Mouse (Mus musculus) monocyte, adult 2 months (primary cell): Measurements from ENCODE around the gene Ccdc88c.
"Not testable (repeated sequence)": the region's sequence is repeated elsewhere in the genome, so short reads cannot be mapped to it uniquely, and the experiment has no call there.

Experiments
- DNase-seq, 2 experiments: peaks; one replicate each; pipeline ENCODE4 v3.0.0; 2022; ENCODE audit warnings: low spot score in 2 of 2, low read depth in 1 of 2

The Ccdc88c gene

DNA sequence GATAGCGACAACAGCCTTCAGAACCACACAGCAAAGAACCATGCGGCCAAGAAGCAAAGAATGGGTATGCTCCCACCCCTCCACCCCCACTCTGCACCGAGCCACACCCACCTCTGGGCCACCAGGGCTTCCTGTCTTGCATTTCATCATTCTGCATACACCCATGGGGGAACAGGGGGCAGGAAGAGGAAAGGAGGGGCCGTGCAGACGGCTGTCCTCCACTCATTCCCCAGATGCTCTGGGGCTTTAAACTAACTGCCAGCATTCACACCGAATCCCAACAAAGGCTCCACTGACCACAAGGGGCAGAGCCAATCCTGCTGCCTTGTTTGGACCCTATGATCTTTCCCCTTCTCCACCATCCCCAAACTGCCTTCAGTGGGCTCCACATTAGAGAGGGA is 10.9 kb downstream of the Ccdc88c start:
- DNase-seq = no peak

DNA sequence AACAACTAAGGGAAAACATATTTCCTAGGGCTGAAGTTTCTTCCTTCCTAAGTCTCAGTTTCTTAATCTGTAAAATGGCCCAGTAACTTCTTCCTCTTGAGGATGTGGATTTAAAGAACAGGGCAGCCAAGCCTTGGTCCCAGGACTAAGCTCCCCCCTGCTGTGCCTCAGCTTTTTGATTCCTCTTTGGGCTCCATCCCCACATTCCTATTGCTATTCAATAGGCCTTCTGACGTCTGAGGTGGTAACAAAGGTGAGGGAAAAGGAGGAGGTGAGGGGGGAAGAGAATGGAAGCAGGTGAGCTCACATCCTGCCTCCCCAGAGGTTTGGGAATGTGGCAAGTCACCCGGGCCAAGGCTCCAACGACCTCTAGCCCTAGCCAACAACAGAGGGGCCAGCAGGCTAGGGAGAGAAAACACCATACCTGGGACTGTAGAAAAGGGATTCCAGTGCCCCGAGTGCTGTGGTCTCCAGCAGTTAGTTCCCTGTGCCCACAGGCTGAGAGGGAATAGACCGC is 12.4 kb downstream of the Ccdc88c start:
- no peak for DNase-seq

DNA sequence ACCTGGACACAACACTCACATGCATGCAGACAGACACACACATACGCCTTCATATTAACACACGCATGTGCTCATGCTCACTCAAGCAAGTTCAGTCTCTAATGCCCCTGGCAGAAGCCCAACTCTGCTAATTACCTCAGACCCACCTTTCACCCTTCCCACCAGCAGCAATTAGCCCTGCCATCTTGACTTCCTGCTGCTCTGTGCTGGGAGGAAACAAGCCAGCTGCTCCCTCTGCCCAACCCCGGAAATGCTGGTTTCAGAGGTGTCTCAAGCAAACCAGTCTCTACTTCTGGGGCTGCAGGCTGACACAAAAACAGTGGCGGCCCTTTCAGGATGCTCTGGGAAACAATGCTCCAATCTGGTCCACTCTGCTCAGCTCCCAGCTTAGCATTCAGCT is 12.9 kb downstream of the Ccdc88c start:
- DNase-seq = no peak

DNA sequence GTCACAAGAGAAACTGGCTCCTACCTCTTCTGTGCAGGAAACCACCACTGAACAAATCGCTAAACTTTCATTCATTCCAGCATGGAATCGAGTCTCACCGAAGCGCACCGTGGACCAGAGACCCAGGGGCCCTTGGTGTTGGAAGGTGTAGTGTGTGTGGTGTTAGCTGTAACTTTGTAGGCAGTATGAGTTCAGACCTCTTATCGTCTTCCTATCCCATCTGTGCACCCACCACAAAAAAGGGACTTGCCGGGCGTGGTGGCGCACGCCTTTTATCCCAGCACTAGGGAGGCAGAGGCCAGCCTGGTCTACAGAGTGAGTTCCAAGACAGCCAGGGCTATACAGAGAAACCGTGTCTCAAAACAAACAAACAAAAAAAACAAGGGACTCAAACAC is 13.7 kb downstream of the Ccdc88c start:
- no peak for DNase-seq

DNA sequence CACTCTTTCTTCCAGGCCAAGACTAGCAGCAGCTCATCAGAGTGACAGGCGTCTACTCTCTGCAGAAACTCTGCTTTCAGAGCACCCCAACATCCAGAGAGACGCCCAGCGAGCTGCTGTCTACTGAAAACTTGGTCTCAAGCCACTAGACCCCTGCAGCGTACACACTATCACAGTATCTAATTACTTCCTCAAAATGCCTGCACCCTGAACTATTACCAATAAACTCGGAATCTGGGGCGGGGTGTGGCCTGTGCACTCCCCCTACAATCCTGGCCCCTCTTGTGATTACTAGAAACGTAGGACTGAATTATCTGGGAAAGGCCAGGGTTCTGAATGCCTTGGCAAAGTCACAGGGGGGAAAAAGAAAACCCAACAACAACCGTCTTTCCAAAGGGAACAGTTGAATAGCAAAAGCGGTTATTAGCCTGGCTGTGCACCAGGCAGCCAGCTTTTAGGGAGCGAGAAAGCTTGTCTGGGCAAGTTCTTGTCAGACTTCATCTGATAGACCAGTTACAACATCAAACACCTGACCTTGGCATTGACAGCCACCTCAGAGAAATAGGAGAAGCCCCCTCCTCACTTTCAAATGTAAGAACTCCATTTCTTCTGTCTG is 14.2 kb downstream of the Ccdc88c start:
- no peak for DNase-seq

DNA sequence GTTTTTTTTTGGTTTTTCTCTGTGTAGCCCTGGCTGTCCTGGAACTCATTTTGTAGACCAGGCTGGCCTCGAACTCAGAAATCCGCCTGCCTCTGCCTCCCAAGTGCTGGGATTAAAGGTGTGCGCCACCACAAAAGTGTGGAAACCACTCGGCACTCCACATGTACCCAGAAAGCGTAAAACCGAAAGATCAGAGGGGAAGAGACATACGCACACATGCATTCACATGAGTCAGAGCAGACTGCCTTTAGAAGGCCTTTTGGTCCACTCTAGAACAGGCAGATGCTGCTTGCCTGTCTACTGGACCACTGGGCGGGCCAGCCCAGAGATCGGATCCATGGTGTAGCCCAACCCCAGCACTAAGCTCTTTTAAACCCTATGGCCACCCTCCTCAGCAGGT is 15.2 kb downstream of the Ccdc88c start:
- not testable (repeated sequence) for DNase-seq

DNA sequence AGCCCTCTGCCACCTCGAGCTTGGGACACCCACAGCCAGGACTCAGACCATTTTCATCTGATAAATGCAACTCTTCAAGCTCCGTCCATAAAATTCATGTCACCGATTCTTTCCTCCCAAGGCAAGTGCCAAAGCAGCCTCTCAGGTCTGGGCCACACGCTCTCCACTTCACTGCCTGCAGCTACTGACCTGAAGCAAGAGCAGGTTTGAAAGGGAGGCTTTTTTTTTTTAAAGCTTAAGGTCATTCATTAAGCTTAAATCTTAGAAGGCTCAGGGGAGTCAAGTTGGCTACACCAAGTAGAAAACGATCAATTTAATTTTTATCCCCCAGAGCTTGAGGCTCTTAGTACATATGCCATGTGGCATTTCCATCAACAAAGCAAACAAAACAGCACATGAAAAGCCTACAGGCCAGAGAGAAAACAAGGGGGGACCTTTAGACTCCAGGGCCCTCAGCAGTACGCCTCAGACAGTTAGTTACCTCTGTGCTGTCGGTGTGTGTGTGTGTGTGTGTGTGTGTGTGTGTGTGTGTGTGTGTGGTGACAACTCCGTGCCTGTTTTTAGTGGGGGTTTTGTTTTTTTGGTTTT is 15.7 kb downstream of the Ccdc88c start:
- DNase-seq = no peak

DNA sequence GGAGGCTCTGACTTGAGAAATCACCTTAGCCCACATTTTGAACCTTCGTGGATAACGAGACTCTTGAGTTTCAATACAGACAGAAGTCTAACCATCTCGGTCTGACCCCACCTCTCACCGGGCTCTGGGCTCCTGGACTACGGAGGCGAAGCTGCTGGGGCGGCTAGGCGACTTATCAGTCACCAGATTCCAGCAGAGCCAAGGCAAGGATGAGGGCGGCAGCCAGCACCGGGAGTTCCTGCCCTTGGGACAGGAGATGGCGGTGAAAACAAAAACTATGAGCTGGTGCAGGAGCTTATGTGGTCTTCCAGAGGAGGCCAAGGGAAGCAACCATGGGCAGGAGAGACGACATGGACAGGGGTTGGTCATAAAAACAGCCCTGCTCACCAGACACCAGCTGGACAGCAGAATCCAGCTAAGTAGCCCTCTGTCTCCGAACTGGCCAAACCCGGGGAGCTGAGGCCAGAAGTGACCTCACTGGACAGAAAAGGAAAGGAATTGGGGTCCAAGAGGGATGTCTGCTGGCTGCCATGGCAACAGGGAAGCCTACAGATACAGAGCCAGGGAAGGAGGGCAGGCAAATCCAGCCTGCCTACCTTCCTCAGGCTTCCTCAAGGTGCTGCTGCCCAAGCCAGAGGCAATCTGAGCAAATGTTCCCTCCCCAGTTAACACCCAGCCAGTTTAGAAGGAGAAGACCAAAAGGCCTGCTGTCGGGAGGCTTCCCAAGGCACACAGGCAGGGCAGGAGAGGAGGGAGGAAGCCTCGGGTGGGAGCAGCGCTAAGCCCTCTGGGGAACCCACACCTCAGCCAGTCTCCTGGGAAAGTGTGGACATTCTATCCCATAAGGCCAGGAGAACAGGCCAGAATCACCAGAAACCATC is 16.4 kb downstream of the Ccdc88c start:
- DNase-seq = no peak

DNA sequence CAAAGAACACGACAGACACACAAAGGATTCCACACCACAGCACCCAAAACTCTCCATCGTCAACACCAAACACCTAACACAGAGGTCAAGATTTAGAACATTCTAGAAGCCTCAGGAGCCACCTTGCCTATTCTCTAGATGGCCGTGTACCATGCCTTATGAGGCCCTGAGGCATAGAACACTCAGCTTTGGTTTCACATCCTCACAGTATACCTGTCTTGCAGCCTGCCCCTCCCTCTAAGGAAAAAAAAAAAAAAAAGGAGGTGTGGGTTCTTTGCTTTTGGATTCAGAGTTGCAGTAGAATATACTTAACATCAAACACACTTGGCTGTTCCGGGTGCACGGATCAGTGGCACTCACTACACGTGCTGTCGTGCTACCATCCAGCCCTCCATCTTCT is 17.8 kb downstream of the Ccdc88c start:
- DNase-seq = no peak

DNA sequence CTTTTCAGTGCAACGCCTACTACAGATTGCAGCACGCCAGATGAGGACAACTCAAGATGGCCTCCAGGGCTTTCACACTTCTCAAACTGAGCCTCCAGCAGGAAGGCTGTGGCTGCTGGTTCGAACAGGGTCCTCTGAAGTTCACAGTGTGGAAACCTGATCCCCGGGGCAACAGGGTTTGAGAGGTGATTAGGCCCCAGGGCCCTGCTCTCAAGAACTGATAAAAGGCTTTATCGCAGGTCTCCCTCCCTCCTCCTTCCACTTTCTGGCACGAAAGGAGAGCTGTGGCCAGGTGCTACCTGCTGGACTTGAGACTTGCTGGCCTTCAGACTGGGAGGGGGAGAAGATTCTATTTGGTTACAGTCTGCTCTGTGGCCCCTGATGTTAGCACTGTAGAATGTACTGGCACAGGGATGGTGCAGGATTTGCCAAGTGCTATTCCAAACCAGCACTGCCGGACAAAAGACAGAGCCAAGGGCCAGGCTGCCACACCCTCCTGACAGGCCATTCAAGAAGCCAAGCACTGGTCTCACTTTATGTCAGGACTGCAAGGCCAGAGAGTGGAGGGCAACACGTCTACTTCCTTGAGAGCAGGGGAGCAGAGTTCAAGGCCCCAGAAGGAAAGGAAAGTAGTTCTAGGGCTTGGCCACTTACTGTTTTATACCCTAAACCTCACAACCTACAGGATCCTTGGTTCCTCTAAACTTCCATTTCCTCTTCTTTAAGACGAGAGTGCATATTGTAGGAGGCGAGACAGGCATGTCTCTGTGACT is 18.5 kb downstream of the Ccdc88c start:
- no peak for DNase-seq

DNA sequence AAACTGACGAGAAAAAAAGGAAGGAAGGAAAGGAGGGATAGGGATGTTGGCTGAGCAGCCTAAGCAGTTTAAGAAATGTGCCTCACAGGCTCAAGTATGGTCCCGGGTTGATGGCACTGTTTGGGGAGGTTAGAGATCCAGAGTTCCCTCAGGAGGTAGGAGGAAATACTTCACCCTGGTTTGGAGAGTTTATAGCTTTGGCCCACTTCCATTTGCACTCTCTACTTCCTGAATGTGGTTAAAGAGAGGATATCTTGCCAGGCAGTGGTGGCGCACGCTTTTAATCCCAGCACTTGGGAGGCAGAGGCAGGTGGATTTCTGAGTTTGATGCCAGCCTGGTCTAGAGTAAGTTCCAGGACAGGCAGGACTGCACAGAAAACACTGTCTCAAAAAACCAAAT is 19.6 kb downstream of the Ccdc88c start:
- DNase-seq = no peak

DNA sequence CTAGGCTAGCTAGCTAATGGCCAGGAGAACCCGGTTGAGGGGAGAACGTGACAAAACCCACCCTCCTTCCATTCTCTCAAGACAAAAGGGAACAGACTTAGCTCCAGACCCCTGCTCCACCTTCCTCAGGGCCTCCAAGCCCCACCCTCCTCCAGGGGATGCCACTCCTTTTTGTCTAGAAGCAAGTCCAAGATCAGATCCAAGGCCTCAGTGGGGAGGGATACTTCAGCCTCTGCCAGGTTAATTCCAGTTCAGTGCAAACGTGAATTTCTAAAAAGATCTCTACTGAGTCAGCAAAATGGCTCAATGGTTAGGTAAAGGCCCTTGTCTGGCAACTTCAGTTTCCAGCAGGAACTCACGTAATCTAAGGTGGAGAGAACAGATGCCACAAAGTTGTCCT is 20.2 kb downstream of the Ccdc88c start:
- DNase-seq = no peak

DNA sequence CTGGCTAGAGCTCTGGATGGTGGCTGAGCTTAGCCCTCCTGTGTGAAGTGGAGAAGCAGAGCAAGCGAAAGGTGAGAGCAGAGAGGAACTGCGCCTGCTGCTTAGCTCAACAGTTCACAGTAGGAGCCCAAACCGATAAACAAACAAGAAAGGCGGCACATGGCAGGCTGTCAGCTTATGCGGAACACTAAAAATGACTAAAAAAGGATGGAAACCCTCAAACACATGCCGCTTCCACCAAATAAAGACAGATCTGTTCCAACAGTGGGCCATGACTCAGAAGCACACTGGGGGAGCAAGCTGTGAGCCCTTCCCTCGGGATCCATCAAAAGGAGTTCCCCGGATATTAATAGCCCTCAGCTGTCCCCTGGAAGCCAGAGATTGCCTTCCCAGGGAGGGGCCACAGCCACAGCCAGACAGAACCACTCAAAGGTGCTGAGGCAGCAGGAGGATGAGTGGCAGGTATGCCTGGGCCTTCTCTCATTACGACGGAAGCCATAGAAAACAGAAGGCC is 20.8 kb downstream of the Ccdc88c start:
- no peak for DNase-seq

DNA sequence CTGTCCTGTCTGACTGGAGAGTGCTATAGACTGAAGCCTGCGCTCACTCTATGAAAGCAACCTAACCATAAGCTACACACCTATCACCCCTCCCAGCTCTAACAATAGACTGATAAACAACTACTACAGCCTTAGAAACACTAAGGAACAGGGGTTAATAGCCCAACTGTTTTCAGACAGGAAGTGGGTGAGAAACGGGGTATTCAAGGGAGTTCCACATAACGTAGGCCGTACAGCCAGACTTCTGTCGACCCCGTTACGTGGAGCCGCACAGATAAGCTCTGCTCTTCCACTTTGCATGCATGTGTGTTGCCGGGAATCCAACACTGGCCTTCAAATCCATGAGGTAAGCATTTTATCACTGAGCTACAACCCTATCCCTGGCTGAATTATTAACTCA is 21.4 kb downstream of the Ccdc88c start:
- no peak for DNase-seq

DNA sequence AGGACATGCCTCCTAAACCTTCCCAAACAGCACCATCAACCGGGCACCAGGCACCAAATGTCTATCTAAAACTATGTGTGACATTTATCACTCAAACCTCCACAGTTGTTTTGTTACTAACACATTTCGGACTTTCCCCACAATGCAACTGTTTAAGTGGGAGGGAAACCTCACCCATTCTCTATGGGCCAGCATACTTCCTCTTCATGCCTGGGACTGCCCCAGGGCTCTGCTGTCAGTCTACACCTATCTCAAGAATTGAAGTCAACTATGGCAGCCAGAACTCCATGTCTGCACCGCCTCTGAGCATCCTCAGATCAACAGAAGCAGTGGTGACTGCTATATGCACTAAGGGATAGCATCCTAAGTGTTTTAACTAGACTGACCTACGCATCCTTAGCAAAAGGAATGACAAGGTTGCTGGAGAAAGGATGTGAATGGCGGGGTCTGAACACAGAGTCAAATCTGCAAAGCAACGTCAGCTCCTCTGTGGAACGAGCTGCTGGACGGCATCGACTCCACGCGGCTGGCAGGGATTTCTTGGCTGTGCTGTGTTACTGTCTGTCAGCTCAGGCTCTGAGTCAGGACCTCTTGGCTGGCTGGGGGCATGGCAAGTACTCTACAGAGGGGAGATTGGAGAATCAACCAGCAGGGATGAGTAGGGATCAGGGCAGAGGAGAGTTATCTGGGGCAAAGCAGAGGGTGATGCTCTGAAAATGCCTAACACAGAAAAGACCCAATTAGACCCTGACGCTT is 23.0 kb downstream of the Ccdc88c start:
- DNase-seq = no peak

DNA sequence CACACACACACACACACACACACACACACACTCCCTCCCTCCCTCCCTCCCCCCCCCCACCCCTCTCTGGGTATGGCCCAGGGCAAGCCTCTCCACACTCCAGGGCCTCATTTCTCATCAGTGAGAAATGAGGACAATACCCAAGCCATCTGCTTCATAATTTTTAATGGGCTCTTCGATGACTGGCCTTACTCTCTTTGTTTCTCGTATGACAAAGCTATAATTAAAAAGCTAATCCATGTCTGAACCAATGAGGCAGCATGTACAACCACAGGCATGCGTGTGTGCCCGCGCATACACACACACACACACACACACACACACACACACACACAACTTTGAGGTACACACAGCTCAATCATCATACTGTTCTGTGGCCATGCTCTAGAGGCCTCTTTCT is 23.9 kb downstream of the Ccdc88c start:
- DNase-seq = no peak

DNA sequence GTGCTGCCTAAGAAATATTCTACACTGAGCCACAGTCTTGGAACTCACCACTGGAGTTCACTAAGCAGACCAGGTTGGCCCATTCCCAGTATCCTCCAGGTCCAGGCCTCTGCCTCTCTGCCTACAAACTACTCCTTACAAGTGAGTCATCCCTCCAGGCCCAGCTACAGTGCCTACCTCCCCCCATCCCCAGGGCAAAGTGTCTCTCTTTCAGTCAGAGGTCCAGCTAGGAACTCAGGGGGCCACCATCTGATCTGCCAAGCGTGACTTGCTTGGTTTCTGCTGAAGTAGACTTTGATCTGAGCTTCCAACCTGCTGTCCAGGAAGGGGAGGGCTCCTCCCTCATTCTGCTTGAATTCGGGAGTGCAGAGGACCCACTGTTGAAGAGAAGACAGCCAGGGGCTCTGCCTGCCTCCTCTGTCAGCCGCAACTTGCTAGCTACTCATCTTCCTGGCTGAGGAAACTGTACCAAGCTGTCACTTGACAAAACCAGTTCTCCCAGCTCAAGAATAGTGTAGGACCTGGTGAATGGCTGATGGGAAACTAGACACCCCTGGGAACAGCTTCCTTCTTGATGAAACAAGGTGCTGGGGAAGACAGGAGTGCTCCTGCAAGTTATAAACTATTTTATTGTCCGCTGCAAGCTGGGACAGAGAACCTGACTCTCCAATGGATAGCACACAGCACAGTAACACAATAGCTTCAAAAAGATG is 25.9 kb downstream of the Ccdc88c start:
- DNase-seq = no peak

DNA sequence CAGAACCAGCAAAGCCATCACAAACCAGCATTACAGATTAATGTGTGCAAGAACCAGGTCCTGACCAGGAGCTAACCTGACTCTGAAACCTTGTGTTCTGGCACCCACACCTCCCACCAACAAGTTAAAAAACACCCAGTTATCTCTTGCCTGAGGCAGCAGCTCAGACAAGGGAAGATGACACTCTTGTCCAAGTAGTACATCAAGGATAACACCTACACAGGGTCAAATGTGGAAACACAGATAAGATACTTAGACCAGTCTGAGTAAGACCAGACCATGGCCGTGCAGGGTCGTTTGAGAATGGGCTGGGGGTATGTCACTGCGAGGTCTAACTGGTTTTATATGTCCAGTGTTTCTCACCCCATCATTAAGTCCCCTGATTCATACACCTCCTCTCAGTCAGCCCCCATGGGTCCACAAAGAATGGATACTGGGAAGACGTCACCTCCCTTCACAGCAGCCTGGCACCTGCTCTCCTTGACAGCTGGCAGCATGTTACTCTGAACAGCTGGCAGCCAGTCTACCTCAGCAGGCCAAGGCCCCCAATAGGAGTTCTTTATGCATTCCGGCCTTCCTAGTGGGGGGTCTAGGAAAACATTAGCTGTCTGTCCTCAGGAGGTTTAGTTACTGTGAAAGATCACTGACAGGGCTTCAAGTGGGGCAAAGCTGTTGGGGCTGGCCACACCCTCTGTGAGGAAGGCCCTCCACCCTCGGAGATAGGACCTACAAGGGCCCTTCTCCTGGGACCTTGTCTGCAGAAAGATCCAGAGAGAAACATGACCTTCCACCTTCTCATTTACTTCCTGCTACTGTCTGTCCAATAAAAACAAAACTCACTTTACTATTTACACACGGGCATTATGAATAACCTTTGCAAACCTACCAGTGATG is 29.5 kb downstream of the Ccdc88c start:
- DNase-seq = no peak

DNA sequence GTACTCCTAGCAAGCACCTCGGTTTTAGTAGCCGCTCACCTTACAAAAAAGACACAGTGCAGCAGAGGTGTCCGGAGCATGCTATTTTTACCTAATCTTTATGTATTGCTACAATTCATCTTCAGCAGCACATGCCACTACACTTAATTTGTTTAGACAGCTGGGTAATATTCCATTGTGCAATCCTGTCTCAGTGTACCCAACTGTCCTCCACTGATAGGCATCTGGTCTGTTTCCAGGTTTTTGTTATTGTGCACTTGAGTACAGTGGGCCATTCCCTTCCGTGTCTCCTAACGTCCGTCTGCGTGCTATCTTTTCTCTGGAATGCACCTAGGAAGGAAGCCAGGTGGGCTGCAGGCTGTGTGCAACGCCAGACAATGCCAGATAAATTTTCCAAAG is 30.3 kb downstream of the Ccdc88c start:
- no peak for DNase-seq
